Mouse (Mus musculus): ENCODE data around the gene Sympk.

DNA sequence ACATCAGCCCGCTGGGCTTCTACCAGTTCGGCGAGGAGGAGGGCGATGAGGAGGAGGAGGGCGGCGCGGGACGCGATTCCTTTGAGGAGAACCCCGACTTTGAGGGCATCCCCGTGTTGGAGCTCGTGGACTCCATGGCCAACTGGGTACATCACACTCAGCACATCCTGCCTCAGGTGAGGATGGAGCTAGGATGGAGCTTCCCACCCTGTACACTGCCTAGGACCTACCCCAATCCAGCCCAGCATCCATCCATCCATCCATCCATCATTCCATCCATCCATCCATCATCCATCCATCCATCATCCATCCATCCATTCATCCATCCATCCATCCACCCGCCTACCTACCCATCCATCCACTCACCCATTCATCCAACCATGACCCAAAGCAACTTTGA lies 41.7 kb downstream of the Sympk start:
- TF ChIP-seq POLR2A (IDR thresholded peaks at IDR 0.05; ENCODE audit: borderline replicate concordance, extremely low read depth, insufficient read depth, insufficient read length, poor library complexity, severe bottlenecking) (no peak), CTCF (IDR thresholded peaks at IDR 0.05; ENCODE audit: borderline replicate concordance, extremely low read depth, insufficient read depth, insufficient read length) (no peak)

Measured in brain, embryonic 14.5 days (tissue).